Mouse (Mus musculus): ENCODE measurements around the gene Dnali1. TPM values are rescaled to one million over a fixed set of nuclear protein-coding genes. Genes with fewer than 3 reads are reported as not detected.
A peak's percentile ranks its signal among the peaks of the same experiment; 100 is the strongest.

Dnali1 gene
- total and polyA plus RNA-seq, 3 experiments, result 0.02 to 0.11 TPM; not detected in 1

- Histone ChIP-seq H3K36me3 (replicated peaks) (peaks cover 56% of the 10 kb centered on the region), H3K27me3 (ENCODE audit: insufficient read depth, low read length) (no peaks in the 10 kb centered on the region), H3K4me1 (ENCODE audit: insufficient read depth, low read depth, low read length) (peaks cover 34% of the 10 kb centered on the region), H3K9me3 (replicated peaks) (no peaks in the 10 kb centered on the region), H3K4me3 (ENCODE audit: low read depth, low read length) (no peak overlapping the region)
- ATAC-seq (ENCODE audit: extremely low read depth, insufficient number of reproducible peaks, low FRiP score, poor library complexity, severe bottlenecking), result no peak
- no peak for TF ChIP-seq GATA2 (IDR thresholded peaks at IDR 0.05; ENCODE audit: borderline replicate concordance, low read depth, low read length)
- TF ChIP-seq CTCF (IDR thresholded peaks at IDR 0.05; ENCODE audit: low read depth, low read length), result no peak
- TF ChIP-seq TAL1 (conservative IDR thresholded peaks at IDR 0.05; ENCODE audit: low read depth, low read length), result no peak
- TF ChIP-seq POLR2AphosphoS5 (IDR thresholded peaks at IDR 0.05; ENCODE audit: insufficient replicate concordance, low read depth, low read length), result no peak
- no peak for TF ChIP-seq GATA1 (IDR thresholded peaks at IDR 0.05; ENCODE audit: borderline replicate concordance, low read length)
- no peak for DNase-seq (ENCODE audit: low spot score)
Measured at GRCm38 (mm10) chr4:125056476-125056875, 9.0 kb downstream of the Dnali1 start.

- DNase-seq (ENCODE audit: low spot score) (no peak), ATAC-seq (ENCODE audit: extremely low read depth, insufficient number of reproducible peaks, low FRiP score, poor library complexity, severe bottlenecking) (no peak)
- peaks cover 34% of the 10 kb centered on the region for H3K4me1 ChIP-seq (ENCODE audit: insufficient read depth, low read depth, low read length)
- TF ChIP-seq GATA1 (IDR thresholded peaks at IDR 0.05; ENCODE audit: borderline replicate concordance, low read length) (no peak), GATA2 (IDR thresholded peaks at IDR 0.05; ENCODE audit: borderline replicate concordance, low read depth, low read length) (no peak), CTCF (IDR thresholded peaks at IDR 0.05; ENCODE audit: low read depth, low read length) (no peak), TAL1 (conservative IDR thresholded peaks at IDR 0.05; ENCODE audit: low read depth, low read length) (no peak), POLR2AphosphoS5 (IDR thresholded peaks at IDR 0.05; ENCODE audit: insufficient replicate concordance, low read depth, low read length) (no peak)
- no peaks in the 10 kb centered on the region for H3K9me3 ChIP-seq (replicated peaks)
- H3K4me3 ChIP-seq (ENCODE audit: low read depth, low read length), result no peak overlapping the region
- peaks cover 66% of the 10 kb centered on the region for H3K36me3 ChIP-seq (replicated peaks)
- H3K27me3 ChIP-seq (ENCODE audit: insufficient read depth, low read length), result no peaks in the 10 kb centered on the region
Measured at GRCm38 (mm10) chr4:125055385-125055784, 10.1 kb downstream of the Dnali1 start.

- no peaks in the 10 kb centered on the region for H3K9me3 ChIP-seq (replicated peaks)
- TF ChIP-seq GATA2 (IDR thresholded peaks at IDR 0.05; ENCODE audit: borderline replicate concordance, low read depth, low read length) (no peak), GATA1 (IDR thresholded peaks at IDR 0.05; ENCODE audit: borderline replicate concordance, low read length) (no peak), CTCF (IDR thresholded peaks at IDR 0.05; ENCODE audit: low read depth, low read length) (no peak), TAL1 (conservative IDR thresholded peaks at IDR 0.05; ENCODE audit: low read depth, low read length) (no peak), POLR2AphosphoS5 (IDR thresholded peaks at IDR 0.05; ENCODE audit: insufficient replicate concordance, low read depth, low read length) (no peak)
- DNase-seq (ENCODE audit: low spot score), result no peak
- peaks cover 100% of the 10 kb centered on the region for H3K36me3 ChIP-seq (replicated peaks)
- H3K27me3 ChIP-seq (ENCODE audit: insufficient read depth, low read length), result no peaks in the 10 kb centered on the region
- H3K4me1 ChIP-seq (ENCODE audit: insufficient read depth, low read depth, low read length), result peaks cover 52% of the 10 kb centered on the region
- H3K4me3 ChIP-seq (ENCODE audit: low read depth, low read length), result no peak overlapping the region
- ATAC-seq (ENCODE audit: extremely low read depth, insufficient number of reproducible peaks, low FRiP score, poor library complexity, severe bottlenecking), result no peak
Measured at GRCm38 (mm10) chr4:125044454-125044853, 21.0 kb downstream of the Dnali1 start.

- no peaks in the 10 kb centered on the region for H3K27me3 ChIP-seq (ENCODE audit: insufficient read depth, low read length)
- TF ChIP-seq CTCF (IDR thresholded peaks at IDR 0.05; ENCODE audit: low read depth, low read length) (no peak), GATA1 (IDR thresholded peaks at IDR 0.05; ENCODE audit: borderline replicate concordance, low read length) (no peak), POLR2AphosphoS5 (IDR thresholded peaks at IDR 0.05; ENCODE audit: insufficient replicate concordance, low read depth, low read length) (no peak), TAL1 (conservative IDR thresholded peaks at IDR 0.05; ENCODE audit: low read depth, low read length) (no peak), GATA2 (IDR thresholded peaks at IDR 0.05; ENCODE audit: borderline replicate concordance, low read depth, low read length) (no peak)
- H3K36me3 ChIP-seq (replicated peaks), result peaks cover 65% of the 10 kb centered on the region
Measured at GRCm38 (mm10) chr4:125034341-125034740, 31.2 kb downstream of the Dnali1 start.

GRCm38 (mm10) chr4:125029891-125030614 is 35.5 kb downstream of the Dnali1 start:
- H3K9me3 ChIP-seq (replicated peaks), result no peaks in the 10 kb centered on the region
- H3K36me3 ChIP-seq (replicated peaks), result peaks cover 32% of the 10 kb centered on the region
- H3K4me3 ChIP-seq (ENCODE audit: low read depth, low read length), result peak overlapping the region; percentile 99
- peak; percentile 77 for DNase-seq (ENCODE audit: low spot score)
- peaks cover 31% of the 10 kb centered on the region for H3K27me3 ChIP-seq (ENCODE audit: insufficient read depth, low read length)
- ATAC-seq (ENCODE audit: extremely low read depth, insufficient number of reproducible peaks, low FRiP score, poor library complexity, severe bottlenecking), result peak; percentile 96
- peaks cover 39% of the 10 kb centered on the region for H3K4me1 ChIP-seq (ENCODE audit: insufficient read depth, low read depth, low read length)
- no peak for TF ChIP-seq GATA1 (IDR thresholded peaks at IDR 0.05; ENCODE audit: borderline replicate concordance, low read length)
- no peak for TF ChIP-seq CTCF (IDR thresholded peaks at IDR 0.05; ENCODE audit: low read depth, low read length)
- no peak for TF ChIP-seq TAL1 (conservative IDR thresholded peaks at IDR 0.05; ENCODE audit: low read depth, low read length)
- TF ChIP-seq POLR2AphosphoS5 (IDR thresholded peaks at IDR 0.05; ENCODE audit: insufficient replicate concordance, low read depth, low read length), result no peak
- no peak for TF ChIP-seq GATA2 (IDR thresholded peaks at IDR 0.05; ENCODE audit: borderline replicate concordance, low read depth, low read length)

More at GRCm38 (mm10) chr4:125034341-125034740, 31.2 kb downstream of the Dnali1 start:
- DNase-seq (ENCODE audit: low spot score), result no peak
- ATAC-seq (ENCODE audit: extremely low read depth, insufficient number of reproducible peaks, low FRiP score, poor library complexity, severe bottlenecking), result no peak
- no peaks in the 10 kb centered on the region for H3K9me3 ChIP-seq (replicated peaks)
- peaks cover 74% of the 10 kb centered on the region for H3K4me1 ChIP-seq (ENCODE audit: insufficient read depth, low read depth, low read length)
- H3K4me3 ChIP-seq (ENCODE audit: low read depth, low read length), result no peak overlapping the region

GRCm38 (mm10) chr4:125020780-125021538 is 44.5 kb downstream of the Dnali1 start:
- Histone ChIP-seq H3K9me3 (replicated peaks) (no peaks in the 10 kb centered on the region), H3K4me3 (ENCODE audit: low read depth, low read length) (no peak overlapping the region), H3K36me3 (replicated peaks) (no peaks in the 10 kb centered on the region), H3K4me1 (ENCODE audit: insufficient read depth, low read depth, low read length) (peaks cover 2% of the 10 kb centered on the region), H3K27me3 (ENCODE audit: insufficient read depth, low read length) (peaks cover 66% of the 10 kb centered on the region)
- ATAC-seq (ENCODE audit: extremely low read depth, insufficient number of reproducible peaks, low FRiP score, poor library complexity, severe bottlenecking), result no peak
- DNase-seq (ENCODE audit: low spot score), result no peak
- TF ChIP-seq TAL1 (conservative IDR thresholded peaks at IDR 0.05; ENCODE audit: low read depth, low read length), result no peak
- no peak for TF ChIP-seq GATA2 (IDR thresholded peaks at IDR 0.05; ENCODE audit: borderline replicate concordance, low read depth, low read length)
- TF ChIP-seq CTCF (IDR thresholded peaks at IDR 0.05; ENCODE audit: low read depth, low read length), result no peak
- TF ChIP-seq GATA1 (IDR thresholded peaks at IDR 0.05; ENCODE audit: borderline replicate concordance, low read length), result no peak
- TF ChIP-seq POLR2AphosphoS5 (IDR thresholded peaks at IDR 0.05; ENCODE audit: insufficient replicate concordance, low read depth, low read length), result no peak
